Mouse (Mus musculus): Measurements from ENCODE around the gene Ly6g6f. TPM values are rescaled to one million over a fixed set of nuclear protein-coding genes. Genes with fewer than 3 reads are reported as not detected.

The Ly6g6f gene
- total RNA-seq (2014; rRNA removed) (not detected in 2 replicates), polyA plus RNA-seq (2012; rRNA removed) (0.07 TPM in 2 replicates)

DNA sequence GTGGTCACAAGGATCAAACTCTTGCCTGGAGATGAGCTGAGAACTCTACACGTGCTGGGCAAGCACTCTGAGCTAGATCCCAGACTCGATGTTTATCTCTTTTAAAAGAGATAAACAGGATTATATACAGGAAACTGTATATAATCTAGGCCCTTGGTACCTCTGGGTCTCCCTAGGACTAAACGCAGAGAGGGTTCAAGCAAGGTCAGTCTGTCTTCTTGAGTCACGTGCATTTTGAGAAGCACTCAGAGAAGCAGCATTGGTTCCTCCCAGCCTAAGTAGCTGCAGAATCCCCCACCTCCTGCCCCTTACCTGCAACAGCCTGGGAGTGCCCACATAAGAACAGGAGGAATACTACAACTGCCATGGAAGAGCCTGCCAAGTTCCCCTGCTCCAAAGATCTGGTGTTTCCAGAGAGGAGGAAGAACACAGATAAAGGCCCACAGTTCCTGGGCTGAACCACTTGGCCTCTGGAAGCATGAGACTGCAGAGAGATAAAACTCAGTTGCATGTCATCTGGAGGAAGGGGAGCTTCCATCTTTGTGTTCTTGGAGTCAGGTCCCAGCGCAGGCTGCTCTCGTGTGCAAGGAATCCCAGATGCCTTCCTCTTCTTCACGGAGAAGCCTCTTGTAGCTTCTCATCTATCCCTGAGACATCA is at the start of gene Ly6g6f:
Gene Ly6g6f, minus strand, starts transcription at position 403 of the 658 bp plus-strand sequence.
- Histone ChIP-seq H3K27me3 (ENCODE audit: control insufficient read depth, insufficient read depth, low read length) (no peaks in the 10 kb centered on the region), H3K36me3 (ENCODE audit: control insufficient read depth, insufficient read depth, low read length) (no peaks in the 10 kb centered on the region), H3K4me3 (ENCODE audit: insufficient read depth, low read depth, low read length) (no peak within 1 kb of the TSS), H3K79me2 (ENCODE audit: control insufficient read depth, insufficient read depth, low read length) (peaks cover 3% of the 10 kb centered on the region; the same call in 1 of the 2 replicates), H3K9ac (ENCODE audit: low read depth, low read length) (no peak within 1 kb of the TSS), H3K4me1 (ENCODE audit: control insufficient read depth, insufficient read depth, low read length) (peaks cover 3% of the 10 kb centered on the region; the same call in 1 of the 2 replicates), H3K27ac (replicated peaks; ENCODE audit: insufficient read depth, low read depth, low read length) (no peak within 1 kb of the TSS)
- no peak for DNase-seq (ENCODE audit: extremely low read depth, low read depth, low spot score)
- TF ChIP-seq CTCF (IDR thresholded peaks at IDR 0.05; ENCODE audit: low read depth, low read length), result no peak
- WGBS, result 75% methylated on average over 7 of the region's 7 CpGs

DNA sequence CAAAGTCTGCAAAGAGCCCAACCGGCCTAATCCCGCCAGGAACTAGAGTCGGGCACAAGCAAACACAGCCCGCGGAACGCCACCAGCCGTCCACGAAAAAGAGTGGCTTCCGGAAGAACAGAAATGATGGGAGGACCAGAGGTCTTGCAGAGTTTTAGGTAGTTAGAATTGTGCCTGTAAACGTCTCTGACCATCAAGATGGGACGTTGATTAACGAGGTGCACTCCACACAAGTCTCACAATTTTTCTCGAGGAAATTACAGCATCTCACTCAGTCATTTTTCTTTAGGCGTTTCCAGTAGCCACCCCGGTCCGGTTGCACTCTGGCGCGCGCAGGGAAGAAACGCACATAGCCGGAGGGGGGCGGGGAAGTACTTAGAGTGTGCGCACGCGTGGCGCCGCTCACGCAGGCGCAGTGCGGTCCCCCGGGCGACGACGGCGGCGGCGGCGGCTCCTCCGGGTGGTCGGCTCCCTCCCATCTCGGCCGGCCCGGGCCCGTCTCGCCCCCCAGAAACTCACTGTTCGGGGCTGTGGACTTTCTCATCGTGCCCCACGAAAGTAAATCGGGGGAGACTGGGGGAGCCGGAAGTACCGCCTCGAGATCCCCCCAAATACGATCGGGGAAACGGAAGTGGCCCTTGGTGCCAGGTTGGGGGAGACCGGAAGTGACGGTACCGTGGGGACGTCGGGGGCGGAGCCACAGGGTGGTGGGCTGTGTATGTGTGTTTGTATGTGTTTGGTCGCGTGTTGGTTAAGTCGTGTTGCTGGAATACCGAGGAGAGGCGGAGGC is 49.6 kb upstream of the Ly6g6f start, which contains the start of gene Bag6:
Gene Bag6, plus strand, starts transcription at position 378 of the 790 bp plus-strand sequence.
- Histone ChIP-seq H3K79me2 (ENCODE audit: control insufficient read depth, insufficient read depth, low read length) (peaks cover 20% of the 10 kb centered on the region; the same call in 1 of the 2 replicates), H3K4me3 (ENCODE audit: insufficient read depth, low read depth, low read length) (peak within 1 kb of the TSS; percentile 81), H3K9ac (ENCODE audit: low read depth, low read length) (peak within 1 kb of the TSS; percentile 92), H3K27ac (replicated peaks; ENCODE audit: insufficient read depth, low read depth, low read length) (peak within 1 kb of the TSS; percentile 97), H3K4me1 (ENCODE audit: control insufficient read depth, insufficient read depth, low read length) (peaks cover 14% of the 10 kb centered on the region), H3K27me3 (ENCODE audit: control insufficient read depth, insufficient read depth, low read length) (no peaks in the 10 kb centered on the region), H3K36me3 (ENCODE audit: control insufficient read depth, insufficient read depth, low read length) (peaks cover 16% of the 10 kb centered on the region; the same call in 1 of the 2 replicates)
- TF ChIP-seq POLR2A (IDR thresholded peaks at IDR 0.05; ENCODE audit: extremely low read depth, insufficient read depth, low read length), result no peak
- no peak for TF ChIP-seq CTCF (IDR thresholded peaks at IDR 0.05; ENCODE audit: low read depth, low read length)
- DNase-seq (ENCODE audit: extremely low read depth, low read depth, low spot score), result peak; percentile 84
- under 1% methylated on average over 66 of the region's 66 CpGs for WGBS

DNA sequence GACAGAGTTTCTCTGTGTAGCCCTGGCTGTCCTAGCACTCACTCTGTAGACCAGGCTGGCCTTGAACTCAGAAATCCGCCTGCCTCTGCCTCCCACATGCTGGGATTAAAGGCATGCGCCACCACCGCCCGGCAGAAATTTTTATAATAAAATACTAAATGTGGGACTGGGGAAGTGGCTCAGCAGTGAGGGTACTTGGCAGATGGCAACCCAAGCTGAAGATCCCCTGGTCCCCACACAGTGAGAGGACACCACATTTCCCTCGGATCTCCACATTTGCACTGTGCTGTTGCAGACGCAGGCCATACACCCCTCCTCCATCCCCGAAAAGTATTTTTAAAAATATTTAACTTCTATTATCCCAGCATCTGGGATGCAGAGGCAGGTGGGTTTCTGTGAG is 48.1 kb upstream of the Ly6g6f start:
- 96% methylated on average over 7 of the region's 7 CpGs for WGBS
- Histone ChIP-seq H3K4me1 (ENCODE audit: control insufficient read depth, insufficient read depth, low read length) (peaks cover 15% of the 10 kb centered on the region), H3K9ac (ENCODE audit: low read depth, low read length) (no peak overlapping the region), H3K4me3 (ENCODE audit: insufficient read depth, low read depth, low read length) (no peak overlapping the region), H3K27me3 (ENCODE audit: control insufficient read depth, insufficient read depth, low read length) (no peaks in the 10 kb centered on the region), H3K27ac (replicated peaks; ENCODE audit: insufficient read depth, low read depth, low read length) (no peak overlapping the region), H3K36me3 (ENCODE audit: control insufficient read depth, insufficient read depth, low read length) (peaks cover 10% of the 10 kb centered on the region; the same call in 1 of the 2 replicates), H3K79me2 (ENCODE audit: control insufficient read depth, insufficient read depth, low read length) (peaks cover 19% of the 10 kb centered on the region; the same call in 1 of the 2 replicates)
- DNase-seq (ENCODE audit: extremely low read depth, low read depth, low spot score), result no peak
- TF ChIP-seq CTCF (IDR thresholded peaks at IDR 0.05; ENCODE audit: low read depth, low read length), result no peak
- no peak for TF ChIP-seq POLR2A (IDR thresholded peaks at IDR 0.05; ENCODE audit: extremely low read depth, insufficient read depth, low read length)

DNA sequence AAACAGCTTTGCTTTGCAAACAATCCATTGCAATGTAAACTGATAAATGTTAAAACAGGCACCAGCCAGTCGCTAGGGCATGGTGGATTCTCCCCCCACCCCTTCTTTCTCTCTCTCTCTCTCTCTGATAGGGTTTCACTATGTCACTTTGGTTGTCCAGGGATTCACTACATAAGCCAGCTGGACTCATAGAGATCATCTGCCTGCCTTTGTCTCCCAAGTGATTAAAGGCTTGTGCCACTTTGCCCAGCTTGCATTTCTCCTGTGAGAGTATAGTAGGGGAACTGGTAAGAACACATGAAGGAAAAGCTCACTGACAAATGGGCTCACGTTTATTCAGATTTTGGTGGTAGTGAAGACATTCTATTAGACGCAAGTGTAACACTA is 46.8 kb upstream of the Ly6g6f start:
- peaks cover 7% of the 10 kb centered on the region; the same call in 1 of the 2 replicates for H3K36me3 ChIP-seq (ENCODE audit: control insufficient read depth, insufficient read depth, low read length)
- peak overlapping the region; percentile 57 for H3K27ac ChIP-seq (replicated peaks; ENCODE audit: insufficient read depth, low read depth, low read length)
- H3K9ac ChIP-seq (ENCODE audit: low read depth, low read length), result peak overlapping the region; percentile 15; the same call in 1 of the 2 replicates
- WGBS, result 31% methylated on average over 3 of the region's 3 CpGs
- H3K4me1 ChIP-seq (ENCODE audit: control insufficient read depth, insufficient read depth, low read length), result peaks cover 20% of the 10 kb centered on the region
- H3K4me3 ChIP-seq (ENCODE audit: insufficient read depth, low read depth, low read length), result no peak overlapping the region
- no peak for DNase-seq (ENCODE audit: extremely low read depth, low read depth, low spot score)
- H3K27me3 ChIP-seq (ENCODE audit: control insufficient read depth, insufficient read depth, low read length), result no peaks in the 10 kb centered on the region
- TF ChIP-seq CTCF (IDR thresholded peaks at IDR 0.05; ENCODE audit: low read depth, low read length), result no peak
- H3K79me2 ChIP-seq (ENCODE audit: control insufficient read depth, insufficient read depth, low read length), result peaks cover 21% of the 10 kb centered on the region; the same call in 1 of the 2 replicates

DNA sequence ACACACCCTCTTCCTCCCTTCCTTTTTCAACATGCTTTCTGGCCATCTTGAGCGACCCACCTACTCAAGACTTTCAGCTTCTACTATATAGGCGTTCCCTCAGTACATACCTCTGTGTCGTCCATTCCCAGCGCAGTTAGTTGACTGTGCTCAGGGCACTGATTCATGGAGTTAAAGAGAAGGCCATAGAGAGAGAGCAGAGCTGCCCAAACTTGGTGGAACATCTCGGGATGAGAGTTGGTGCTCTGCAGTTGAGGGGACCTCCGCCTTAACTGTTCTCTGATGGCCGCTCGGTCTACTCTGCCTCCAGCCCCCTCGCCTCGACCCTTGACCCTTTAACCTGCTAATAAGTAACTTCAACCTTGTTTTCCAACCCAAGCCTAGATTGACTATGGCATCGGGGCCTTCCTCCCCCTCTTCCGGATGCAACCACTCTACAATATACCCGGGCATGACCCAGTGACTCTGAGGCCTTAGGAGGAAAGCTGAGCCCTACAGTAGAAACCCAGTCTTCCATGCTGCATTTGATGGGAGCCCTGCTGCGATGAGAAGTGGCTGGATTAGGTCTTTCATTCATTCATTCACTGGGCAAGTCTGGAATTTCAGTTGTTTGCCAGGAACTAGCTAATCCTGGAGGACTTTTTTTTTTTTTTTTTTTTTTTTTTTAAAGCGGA is 46.2 kb upstream of the Ly6g6f start, which contains the start of gene Apom:
Gene Apom, minus strand, starts transcription at position 551 of the 674 bp plus-strand sequence.
- DNase-seq (ENCODE audit: extremely low read depth, low read depth, low spot score), result peak; percentile 70
- H3K4me3 ChIP-seq (ENCODE audit: insufficient read depth, low read depth, low read length), result peak within 1 kb of the TSS; percentile 69
- H3K27me3 ChIP-seq (ENCODE audit: control insufficient read depth, insufficient read depth, low read length), result no peaks in the 10 kb centered on the region
- peaks cover 7% of the 10 kb centered on the region; the same call in 1 of the 2 replicates for H3K36me3 ChIP-seq (ENCODE audit: control insufficient read depth, insufficient read depth, low read length)
- peak; percentile 46; the same call in 1 of the 2 replicates for TF ChIP-seq POLR2A (IDR thresholded peaks at IDR 0.05; ENCODE audit: extremely low read depth, insufficient read depth, low read length)
- TF ChIP-seq CTCF (IDR thresholded peaks at IDR 0.05; ENCODE audit: low read depth, low read length), result no peak
- peaks cover 20% of the 10 kb centered on the region for H3K4me1 ChIP-seq (ENCODE audit: control insufficient read depth, insufficient read depth, low read length)
- H3K27ac ChIP-seq (replicated peaks; ENCODE audit: insufficient read depth, low read depth, low read length), result peak within 1 kb of the TSS; percentile 85
- peak within 1 kb of the TSS; percentile 80 for H3K9ac ChIP-seq (ENCODE audit: low read depth, low read length)
- H3K79me2 ChIP-seq (ENCODE audit: control insufficient read depth, insufficient read depth, low read length), result peaks cover 23% of the 10 kb centered on the region; the same call in 1 of the 2 replicates
- 25% methylated on average over 15 of the region's 15 CpGs for WGBS

Measured in liver, adult 2 months (tissue).